Mouse (Mus musculus) gastrocnemius, postnatal 36 days (tissue): ENCODE results near the gene Gpr84. TPM values are rescaled to one million over a fixed set of nuclear protein-coding genes. Genes with fewer than 3 reads are reported as not detected.

Experiments
- DNase-seq, 2 experiments: peaks; one replicate each; pipeline ENCODE4 v3.0.0; 2022
- intact Hi-C: fragments of 180-260 bp; cut with DNase I; formaldehyde crosslinking; loops from one replicate; pipeline ENCODE4 v1.15.1; 2025
- total RNA-seq, 2 experiments: library from RNA; stranded (reverse); gene quantifications; 2 replicates each; pipeline ENCODE4 v1.2.3; 2021

Gene Gpr84
- total RNA-seq, 2 experiments from 2014 or later: not detected

DNA sequence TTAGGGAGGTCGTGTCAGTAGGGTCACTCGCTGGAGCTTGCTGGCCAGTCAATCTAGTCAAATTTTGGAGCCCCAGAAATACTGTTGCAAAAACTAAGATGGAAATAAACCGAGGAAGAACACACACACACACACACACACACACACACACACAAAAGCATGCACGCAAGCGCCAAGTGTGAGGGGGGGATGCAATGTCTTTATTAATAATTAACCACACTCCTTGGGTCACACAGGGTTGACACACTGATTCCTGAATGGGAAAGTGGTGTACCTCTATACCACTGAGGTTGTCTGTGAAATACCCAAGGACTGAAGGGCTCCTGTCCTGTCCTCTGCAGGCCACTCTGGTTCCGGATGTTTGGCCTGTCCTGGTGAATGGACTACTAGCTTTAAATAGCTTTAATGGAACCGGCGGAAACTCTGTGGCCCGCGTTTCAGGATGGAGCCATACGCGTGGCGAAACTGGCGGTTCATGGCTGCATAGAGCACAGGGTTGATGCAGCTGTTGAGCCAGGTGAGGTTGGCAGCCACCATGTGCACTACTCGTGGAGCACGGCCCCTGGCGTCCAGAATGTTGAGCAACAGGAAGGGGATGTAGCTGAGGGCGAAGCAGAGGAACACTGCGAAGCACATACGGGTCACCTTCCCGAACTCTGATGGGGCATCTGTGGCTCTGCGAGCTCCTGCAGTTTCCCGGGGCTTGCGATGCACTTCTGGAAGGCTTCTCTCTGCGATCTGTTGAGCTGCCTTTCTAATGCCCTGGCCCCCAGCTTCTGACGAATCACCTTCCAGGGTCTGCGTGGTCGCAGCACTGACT lies 2.1 kb downstream of the Gpr84 start:
- intact Hi-C loops: loop anchor here (2.0 to 5.0 kb wide), 2 partner anchors 57 to 101 kb away; no protein-coding TSS in a partner anchor
- DNase-seq: no peak

DNA sequence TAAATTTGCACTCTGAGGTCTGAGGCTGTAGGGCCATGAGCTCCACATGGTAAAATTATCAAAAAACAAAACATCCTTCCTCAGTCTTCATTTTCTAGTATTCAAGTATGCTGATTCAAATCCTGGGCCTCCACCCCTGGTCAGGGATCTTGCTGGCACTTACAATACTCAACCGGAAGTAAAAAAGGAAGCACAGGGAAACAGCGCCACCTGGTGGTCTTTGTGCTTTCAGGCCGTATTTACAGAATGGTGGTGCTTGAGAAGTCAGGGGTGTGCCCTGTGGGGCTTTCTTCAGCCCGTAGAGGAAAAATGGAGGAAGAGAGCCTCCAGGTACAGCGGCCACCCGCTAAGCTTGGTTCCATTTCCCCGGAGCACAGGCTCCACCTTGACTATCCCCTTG lies 3.3 kb downstream of the Gpr84 start:
- intact Hi-C loops: loop anchor here (2.0 to 5.0 kb wide), 2 partner anchors 100 to 342 kb away; no protein-coding TSS in a partner anchor
- peak; percentile 87 to 93 for DNase-seq

DNA sequence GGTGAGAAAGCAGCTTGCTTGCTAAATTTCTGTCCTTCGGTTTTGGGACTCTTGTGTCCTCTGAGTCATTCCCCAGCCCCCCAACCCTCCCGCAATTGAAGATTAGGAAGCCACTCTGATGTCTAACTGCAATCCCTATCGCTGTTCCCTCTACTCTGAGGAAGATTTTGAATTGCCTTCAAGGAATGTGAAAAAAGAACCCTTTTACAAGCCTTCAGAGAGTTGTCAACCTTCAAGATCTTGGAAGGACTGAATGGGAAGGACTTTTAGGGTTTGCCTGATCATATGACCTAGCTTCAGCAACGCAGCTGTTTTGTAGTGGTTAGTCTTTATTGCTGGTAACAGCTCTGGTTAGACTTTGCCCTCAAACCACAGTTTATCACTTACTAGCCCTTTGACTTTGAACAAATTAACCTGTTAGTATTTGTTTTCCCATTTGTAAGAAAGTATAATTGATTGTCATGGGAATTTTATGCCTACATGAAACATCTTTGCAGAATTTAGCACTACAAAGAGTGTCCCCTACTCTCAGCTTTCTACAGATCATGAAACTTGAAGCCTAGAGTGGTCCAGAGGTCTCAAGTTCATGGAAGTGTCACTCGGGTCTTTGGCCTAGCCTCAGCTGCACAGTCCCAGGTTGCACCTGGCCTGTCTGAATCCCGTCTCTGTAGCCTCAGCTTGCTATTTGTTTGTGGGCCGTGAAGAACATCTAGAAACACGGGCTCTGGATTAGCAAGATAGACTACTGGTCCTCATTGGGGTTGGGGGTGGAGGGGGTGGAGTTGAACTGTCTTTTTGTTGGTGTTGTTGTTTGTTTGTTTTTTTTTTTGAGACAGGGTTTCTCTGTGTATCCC lies 4.4 kb downstream of the Gpr84 start:
- intact Hi-C loops: loop anchor here (2.0 to 5.0 kb wide), 3 partner anchors 99 to 341 kb away; no protein-coding TSS in a partner anchor
- no peak for DNase-seq

- intact Hi-C loops: loop anchor here (2.0 to 5.0 kb wide), 2 partner anchors 98 to 122 kb away; no protein-coding TSS in a partner anchor
- peak; percentile 89 for DNase-seq
Observed at GRCm38 (mm10) chr15:103305070-103305678, 5.2 kb downstream of the Gpr84 start.

DNA sequence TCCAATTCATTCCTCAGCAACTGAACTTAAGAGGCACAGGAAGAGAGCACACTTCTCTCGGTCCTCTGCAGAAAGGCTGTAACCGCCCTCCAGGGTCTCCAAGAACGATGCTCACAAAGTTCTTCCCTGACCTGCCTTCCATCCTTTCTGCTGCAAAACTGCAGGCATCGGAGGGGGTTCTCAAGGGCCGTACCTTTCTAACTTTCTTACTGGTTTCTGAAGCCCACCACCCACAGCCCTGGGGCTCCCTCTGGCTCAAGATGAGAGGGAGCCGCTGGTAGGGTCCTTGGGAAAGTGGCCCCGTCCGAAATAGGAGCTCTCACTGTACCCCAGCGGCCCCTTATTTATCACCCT lies 5.8 kb downstream of the Gpr84 start:
- intact Hi-C loops: loop anchor here (2.0 kb wide), 1 partner anchor 122 kb away; no protein-coding TSS in a partner anchor
- no peak for DNase-seq

DNA sequence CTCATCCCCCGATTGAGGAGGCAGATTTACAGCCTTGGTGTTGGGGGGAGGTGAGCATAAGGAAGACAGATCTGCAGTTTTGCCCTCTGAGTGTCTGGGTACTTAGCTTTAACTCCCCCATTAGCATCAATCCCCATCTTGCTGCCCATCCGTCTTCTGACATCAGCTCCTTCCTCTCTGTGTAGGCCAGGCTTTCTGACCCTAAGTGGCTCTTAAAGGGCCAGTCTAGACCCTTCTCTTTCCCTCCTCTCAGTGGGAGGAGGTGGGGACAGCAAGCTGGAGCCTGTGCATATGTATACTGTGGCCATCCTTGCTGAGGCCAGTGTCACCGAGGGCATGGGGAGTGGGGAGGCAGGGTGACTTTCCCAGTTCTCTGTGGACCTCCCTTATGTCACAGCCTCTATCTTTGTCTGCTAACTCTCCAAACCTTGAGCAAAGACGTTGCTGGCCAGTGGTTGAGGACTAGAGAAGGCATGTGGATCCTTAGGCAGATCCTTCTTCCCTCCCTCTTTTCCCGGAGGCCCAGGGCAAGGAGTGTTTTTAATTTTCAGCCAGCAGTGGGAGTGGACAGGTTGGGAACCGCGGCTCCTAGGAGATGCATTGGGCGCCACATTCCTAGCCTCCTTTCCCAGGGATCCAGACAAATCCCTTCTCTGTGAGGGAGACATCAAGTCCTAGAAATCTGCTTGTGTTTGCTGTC lies 6.3 kb downstream of the Gpr84 start:
- intact Hi-C loops: loop anchor here (2.0 kb wide), 1 partner anchor 121 kb away; no protein-coding TSS in a partner anchor
- no peak for DNase-seq

- no peak for DNase-seq
Observed at GRCm38 (mm10) chr15:103302341-103303021, 7.9 kb downstream of the Gpr84 start.

GRCm38 (mm10) chr15:103301547-103302340 lies 8.7 kb downstream of the Gpr84 start:
- no peak for DNase-seq
- intact Hi-C loops: no loop called here

More at GRCm38 (mm10) chr15:103302341-103303021, 7.9 kb downstream of the Gpr84 start:
- intact Hi-C loops: no loop called here

DNA sequence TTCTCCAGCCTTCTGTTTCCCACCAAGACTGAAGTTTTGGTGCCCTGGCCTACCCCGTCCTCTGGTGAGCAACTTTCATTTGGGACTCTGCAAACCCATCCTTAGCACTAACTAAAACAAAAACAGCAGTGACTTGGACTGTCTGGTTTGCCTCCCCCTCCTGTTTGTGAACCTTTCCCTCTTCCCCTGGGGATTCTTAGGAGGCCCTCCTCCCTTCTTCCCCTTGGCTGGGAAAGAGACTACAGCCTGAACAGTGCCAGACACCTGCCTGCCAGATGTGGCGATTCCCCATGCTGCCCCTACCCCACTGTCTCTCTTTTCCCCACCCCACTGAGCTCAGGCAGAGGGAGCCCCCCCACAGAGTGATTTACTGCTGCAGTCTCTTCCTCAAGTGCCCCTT lies 9.4 kb downstream of the Gpr84 start:
- intact Hi-C loops: no loop called here
- DNase-seq: no peak

- no peak for DNase-seq
- intact Hi-C loops: no loop called here
Observed at GRCm38 (mm10) chr15:103300560-103300959, 9.9 kb downstream of the Gpr84 start.

GRCm38 (mm10) chr15:103300067-103300471 lies 10.3 kb downstream of the Gpr84 start:
- DNase-seq: no peak
- intact Hi-C loops: no loop called here

- intact Hi-C loops: no loop called here
- DNase-seq: no peak
Observed at GRCm38 (mm10) chr15:103299644-103300043, 10.8 kb downstream of the Gpr84 start.

DNA sequence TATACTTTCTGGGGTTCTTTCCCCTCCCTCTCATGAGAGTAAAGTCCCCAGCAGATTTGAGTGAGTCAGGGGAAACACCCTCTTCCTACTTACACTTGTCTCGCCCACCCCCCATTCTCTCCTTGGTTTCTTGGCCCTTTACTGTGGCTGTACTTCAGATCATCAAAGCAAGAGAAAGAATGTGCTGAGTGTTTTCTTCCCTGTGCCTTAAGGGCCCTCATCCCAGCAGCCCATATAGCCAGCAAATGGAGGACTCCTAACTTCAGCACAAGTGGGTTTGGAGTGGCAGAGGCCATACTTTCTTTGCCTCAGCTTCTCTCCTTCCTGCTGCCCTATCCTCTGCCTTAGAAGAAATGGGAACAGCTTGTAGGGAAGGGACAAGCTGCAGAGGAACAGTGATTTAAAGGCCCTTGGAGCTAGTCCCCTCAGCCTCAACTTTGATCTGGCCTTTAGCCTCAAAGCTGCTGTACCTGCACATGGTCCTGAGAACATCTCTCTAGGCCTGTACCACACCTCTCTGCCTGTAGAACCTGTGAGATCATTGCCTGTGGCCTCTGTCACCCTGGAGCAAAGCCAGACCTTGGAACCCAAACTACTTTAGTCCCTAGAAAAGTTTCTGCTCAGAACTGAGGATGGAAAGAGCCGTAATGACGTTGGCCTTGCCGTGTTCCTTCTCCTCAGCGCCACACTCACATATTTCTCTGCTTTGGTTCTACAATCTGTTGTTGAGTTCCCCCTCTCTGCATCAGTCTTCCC lies 11.4 kb downstream of the Gpr84 start:
- intact Hi-C loops: no loop called here
- no peak for DNase-seq

- intact Hi-C loops: no loop called here
- no peak for DNase-seq
Observed at GRCm38 (mm10) chr15:103298026-103298425, 12.4 kb downstream of the Gpr84 start.

GRCm38 (mm10) chr15:103297313-103297712 lies 13.1 kb downstream of the Gpr84 start:
- intact Hi-C loops: no loop called here
- DNase-seq: no peak

GRCm38 (mm10) chr15:103295851-103296250 lies 14.6 kb downstream of the Gpr84 start:
- intact Hi-C loops: no loop called here
- no peak for DNase-seq

DNA sequence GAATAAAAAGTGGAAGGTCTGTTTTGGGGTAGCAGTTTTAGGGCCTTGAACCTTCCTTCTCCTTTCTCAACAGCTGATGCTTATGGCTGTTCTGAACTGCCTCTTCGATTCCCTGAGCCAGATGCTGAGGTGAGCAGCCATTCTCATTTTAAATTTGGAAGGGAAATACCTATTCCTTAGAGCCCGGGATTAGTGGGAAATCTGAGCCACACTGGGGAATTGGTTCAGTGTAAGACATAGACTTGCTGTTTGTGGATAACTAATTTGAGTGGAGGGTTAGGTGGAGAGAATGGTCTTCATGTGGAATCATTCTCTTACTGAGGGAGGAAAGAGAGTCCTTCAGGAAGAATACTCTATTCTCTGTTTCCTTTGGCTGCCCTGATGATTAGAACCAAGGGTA lies 15.8 kb downstream of the Gpr84 start:
- no peak for DNase-seq
- intact Hi-C loops: no loop called here

GRCm38 (mm10) chr15:103293375-103293774 lies 17.0 kb downstream of the Gpr84 start:
- intact Hi-C loops: no loop called here

More at GRCm38 (mm10) chr15:103293375-103293774, 17.0 kb downstream of the Gpr84 start:
- no peak for DNase-seq
